Mouse (Mus musculus) E14TG2a.4 (cell line): ENCODE measurements around the gene Gpr37l1.
A peak's percentile ranks its signal among the peaks of the same experiment; 100 is the strongest.

Experiments
- H3K27me3 ChIP-seq: 2 replicates; pipeline ENCODE4 v1.6.1; 2014; ENCODE audit warnings: low read length, control low read depth; ENCODE audit not compliant: insufficient read depth
- H3K36me3 ChIP-seq: 2 replicates; pipeline ENCODE4 v1.6.1; 2014; ENCODE audit warnings: low read length, control low read depth; ENCODE audit not compliant: insufficient read depth
- H3K4me1 ChIP-seq: replicated peaks from 2 replicates; pipeline ENCODE4 v1.6.1; 2014; ENCODE audit warnings: low read depth, low read length, control low read depth
- H3K4me3 ChIP-seq: replicated peaks from 2 replicates; pipeline ENCODE4 v1.5.1; 2014; ENCODE audit warnings: mild to moderate bottlenecking, low read length
- H3K9me3 ChIP-seq: 2 replicates; pipeline ENCODE4 v1.6.1; 2014; ENCODE audit warnings: low read length, control low read depth
- CTCF ChIP-seq: conservative IDR thresholded peaks from 2 replicates; pipeline ENCODE4 v1.5.1; 2014; ENCODE audit warnings: low read length
- NANOG ChIP-seq: IDR thresholded peaks from 2 replicates; pipeline ENCODE4 v1.6.1; 2014; ENCODE audit warnings: borderline replicate concordance, low read length, mixed read lengths
- POU5F1 ChIP-seq: IDR thresholded peaks from 2 replicates; pipeline ENCODE4 v1.6.1; 2014; ENCODE audit warnings: low read length, borderline replicate concordance

Gpr37l1 gene

DNA sequence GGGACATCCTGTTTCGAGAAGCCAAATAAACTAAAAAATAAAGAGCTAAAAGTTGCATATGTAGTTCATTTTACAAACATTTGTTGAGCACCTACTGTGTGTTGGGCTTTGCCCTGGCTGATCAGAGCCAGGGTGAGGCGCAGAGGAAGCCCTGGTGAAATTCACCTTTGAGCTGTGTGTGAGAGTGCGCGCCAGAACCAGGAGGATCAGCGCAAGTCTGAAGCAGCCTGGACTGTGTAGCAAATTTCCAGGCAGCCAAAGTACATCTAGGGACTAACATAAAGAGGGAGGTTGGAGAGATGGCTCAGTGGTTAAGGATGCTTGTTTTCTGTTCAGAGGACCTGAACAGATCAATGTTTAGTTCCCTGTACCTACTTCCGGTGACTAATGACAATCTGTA lies 5.8 kb upstream of the Gpr37l1 start:
- H3K27me3 ChIP-seq: 0 out of 2 replicates have a peak, but pooled peaks cover 3% of the 10 kb centered on the region
- H3K4me3 ChIP-seq: no peak overlapping the region
- no peaks in the 10 kb centered on the region for H3K9me3 ChIP-seq
- H3K4me1 ChIP-seq: peaks cover 49% of the 10 kb centered on the region
- no peak for TF ChIP-seq CTCF
- TF ChIP-seq POU5F1: no peak
- no peak for TF ChIP-seq NANOG
- no peaks in the 10 kb centered on the region for H3K36me3 ChIP-seq

DNA sequence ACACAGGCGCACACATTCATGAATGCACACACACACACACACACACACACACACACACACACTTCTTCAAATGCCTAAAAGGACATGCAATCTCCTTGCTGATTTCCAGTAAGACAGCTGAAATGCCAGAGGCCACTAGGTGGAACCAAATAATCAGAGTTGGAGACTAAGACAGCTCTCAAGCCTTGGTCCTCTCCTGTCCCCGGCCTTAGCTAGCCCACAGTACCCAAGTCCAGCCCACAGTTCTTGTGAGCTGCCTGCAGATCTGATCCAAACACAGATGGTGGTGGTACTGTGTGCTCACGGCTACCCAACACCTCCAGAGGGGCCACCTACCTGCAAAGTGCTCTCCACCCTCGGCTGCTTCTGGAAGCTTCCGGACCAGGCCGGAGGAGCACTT lies 4.5 kb upstream of the Gpr37l1 start:
- H3K4me3 ChIP-seq: no peak overlapping the region
- no peaks in the 10 kb centered on the region for H3K36me3 ChIP-seq
- H3K4me1 ChIP-seq: peaks cover 46% of the 10 kb centered on the region
- TF ChIP-seq CTCF: peak; percentile 37
- no peak for TF ChIP-seq POU5F1
- H3K27me3 ChIP-seq: 0 out of 2 replicates have a peak, but pooled peaks cover 3% of the 10 kb centered on the region
- no peaks in the 10 kb centered on the region for H3K9me3 ChIP-seq

- TF ChIP-seq CTCF (peak; percentile 16; the same call in 1 of the 2 replicates), POU5F1 (no peak), NANOG (no peak)
- H3K27me3 ChIP-seq: 0 out of 2 replicates have a peak, but pooled peaks cover 3% of the 10 kb centered on the region
- H3K36me3 ChIP-seq: no peaks in the 10 kb centered on the region
- no peak overlapping the region for H3K4me3 ChIP-seq
- peaks cover 48% of the 10 kb centered on the region for H3K4me1 ChIP-seq
- H3K9me3 ChIP-seq: no peaks in the 10 kb centered on the region
Observed at GRCm38 (mm10) chr1:135171202-135171601, 3.7 kb upstream of the Gpr37l1 start.

DNA sequence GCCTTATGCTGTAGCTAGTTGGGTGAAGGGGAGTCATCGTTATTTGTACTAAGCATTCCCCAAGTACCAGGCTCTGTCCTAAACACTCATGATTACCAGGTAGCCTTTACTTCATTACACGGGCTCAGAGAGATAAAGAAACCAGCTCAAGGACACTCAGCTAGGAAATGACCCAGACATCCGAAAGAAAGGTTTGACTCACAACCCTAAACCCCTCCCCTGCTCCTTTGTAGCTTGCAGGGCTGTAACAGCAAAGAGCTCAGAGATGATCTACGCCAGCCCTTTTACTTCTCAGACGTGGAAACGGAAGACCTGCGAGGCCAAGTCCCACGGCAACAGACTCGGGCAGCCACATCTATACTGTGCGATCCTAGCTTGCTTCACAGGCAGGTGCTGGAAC lies 2.8 kb upstream of the Gpr37l1 start:
- peaks cover 44% of the 10 kb centered on the region for H3K4me1 ChIP-seq
- H3K36me3 ChIP-seq: no peaks in the 10 kb centered on the region
- 0 out of 2 replicates have a peak, but pooled peaks cover 3% of the 10 kb centered on the region for H3K27me3 ChIP-seq
- no peaks in the 10 kb centered on the region for H3K9me3 ChIP-seq
- H3K4me3 ChIP-seq: 0 out of 2 replicates have a peak overlapping the region, but pooled peaks have one; percentile 0
- TF ChIP-seq POU5F1 (no peak), NANOG (no peak)

GRCm38 (mm10) chr1:135169556-135170224 lies 2.2 kb upstream of the Gpr37l1 start:
- no peaks in the 10 kb centered on the region for H3K36me3 ChIP-seq
- 0 out of 2 replicates have a peak, but pooled peaks cover 3% of the 10 kb centered on the region for H3K27me3 ChIP-seq
- H3K4me3 ChIP-seq: 0 out of 2 replicates have a peak overlapping the region, but pooled peaks have one; percentile 0
- TF ChIP-seq POU5F1 (no peak), CTCF (no peak), NANOG (no peak)
- no peaks in the 10 kb centered on the region for H3K9me3 ChIP-seq
- H3K4me1 ChIP-seq: peaks cover 40% of the 10 kb centered on the region

DNA sequence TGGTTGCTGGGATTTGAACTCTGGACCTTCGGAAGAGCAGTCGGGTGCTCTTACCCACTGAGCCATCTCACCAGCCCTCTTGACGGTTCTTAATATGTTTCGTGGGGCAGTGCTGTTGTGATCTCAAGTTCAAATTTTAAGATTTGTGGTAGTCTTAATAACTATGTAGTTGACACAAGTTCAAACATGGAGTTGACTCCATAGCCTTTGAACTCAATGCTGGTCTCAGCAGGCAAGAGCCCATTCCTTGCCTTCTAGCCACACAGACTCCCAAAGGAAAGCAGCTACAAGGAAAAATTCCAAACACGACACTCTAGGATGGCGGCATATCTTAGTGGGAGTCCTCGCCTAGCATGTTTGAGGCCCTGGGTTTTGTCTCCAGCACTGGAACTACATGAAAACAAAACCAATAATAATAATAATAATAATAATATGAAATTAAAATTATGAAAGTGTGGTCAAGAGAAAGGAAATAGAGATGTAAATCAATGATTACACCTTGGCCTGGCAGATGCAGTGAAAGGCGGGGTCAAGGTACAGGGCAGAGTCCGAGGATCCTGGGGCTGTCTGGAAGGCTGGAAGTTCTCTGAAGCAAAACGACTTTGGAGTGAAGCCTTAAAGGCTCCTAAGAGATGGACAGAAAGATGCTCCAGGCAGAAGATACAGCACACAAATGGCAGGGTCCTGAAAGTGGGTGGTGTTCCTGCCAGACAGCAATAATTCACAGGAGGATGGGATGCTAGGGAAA lies 1.1 kb upstream of the Gpr37l1 start:
- Histone ChIP-seq H3K4me3 (no peak overlapping the region), H3K36me3 (no peaks in the 10 kb centered on the region), H3K4me1 (peaks cover 36% of the 10 kb centered on the region), H3K27me3 (0 out of 2 replicates have a peak, but pooled peaks cover 3% of the 10 kb centered on the region), H3K9me3 (no peaks in the 10 kb centered on the region)
- TF ChIP-seq CTCF: no peak
- no peak for TF ChIP-seq NANOG
- TF ChIP-seq POU5F1: no peak

GRCm38 (mm10) chr1:135162720-135163119 lies 4.8 kb downstream of the Gpr37l1 start:
- peaks cover 36% of the 10 kb centered on the region for H3K27me3 ChIP-seq
- peaks cover 43% of the 10 kb centered on the region for H3K4me1 ChIP-seq
- no peaks in the 10 kb centered on the region for H3K9me3 ChIP-seq
- no peaks in the 10 kb centered on the region for H3K36me3 ChIP-seq
- TF ChIP-seq NANOG (no peak), CTCF (no peak), POU5F1 (no peak)
- no peak overlapping the region for H3K4me3 ChIP-seq

GRCm38 (mm10) chr1:135160411-135161050 lies 7.0 kb downstream of the Gpr37l1 start:
- peaks cover 37% of the 10 kb centered on the region for H3K4me1 ChIP-seq
- TF ChIP-seq NANOG: no peak
- TF ChIP-seq POU5F1: no peak
- TF ChIP-seq CTCF: no peak
- peaks cover 17% of the 10 kb centered on the region for H3K36me3 ChIP-seq
- H3K4me3 ChIP-seq: peak overlapping the region; percentile 68
- H3K9me3 ChIP-seq: no peaks in the 10 kb centered on the region
- H3K27me3 ChIP-seq: peaks cover 36% of the 10 kb centered on the region
